8 mouse cellular contexts compared by ENCODE assay signal in genomic region chr13:49147007-49147857, GRCm38 (mm10). TPM values are rescaled to one million over a fixed set of nuclear protein-coding genes. Genes with fewer than 3 reads are reported as not detected.
DNase-seq lines count a peak whose midpoint lies in the region; ATAC-seq and TF ChIP-seq lines count a peak whose summit lies in the region.

No protein-coding gene starts in this region.

- in situ Hi-C loops in Patski (cut with MboI; ENCODE audit: low pct_unique_long_range_greater_than_20kb) = no loop called here

- H3K9me3 ChIP-seq in embryonic facial prominence, embryonic 10.5 days = no peaks in the 10 kb centered on the region
- no peaks in the 10 kb centered on the region for H3K9me3 ChIP-seq in heart, embryonic 13.5 days
- no peaks in the 10 kb centered on the region for H3K9me3 ChIP-seq in stomach, embryonic 14.5 days (ENCODE audit: control insufficient read depth, low read depth, low read length)

- no peaks in the 10 kb centered on the region for H3K36me3 ChIP-seq in embryonic facial prominence, embryonic 10.5 days (replicated peaks)
- H3K36me3 ChIP-seq in heart, embryonic 13.5 days = no peaks in the 10 kb centered on the region
- H3K36me3 ChIP-seq in stomach, embryonic 14.5 days (ENCODE audit: control insufficient read depth, insufficient read depth, low read length) = no peaks in the 10 kb centered on the region

- WGBS in embryonic facial prominence, embryonic 10.5 days = under 1% methylated on average over 98 of the region's 98 CpGs
- WGBS in heart, embryonic 13.5 days = under 1% methylated on average over 79 of the region's 98 CpGs
- under 1% methylated on average over 76 of the region's 98 CpGs for WGBS in stomach, embryonic 14.5 days

- CTCF ChIA-PET in Patski (lab: Charles Lee) = no interaction called here

- H3K4me2 ChIP-seq in heart, embryonic 13.5 days = peak overlapping the region; percentile 99
- H3K4me2 ChIP-seq in stomach, embryonic 14.5 days (replicated peaks; ENCODE audit: low read depth, low read length) = peak overlapping the region; percentile 83

- peaks cover 46% of the 10 kb centered on the region for H3K4me1 ChIP-seq in embryonic facial prominence, embryonic 10.5 days
- peaks cover 39% of the 10 kb centered on the region for H3K4me1 ChIP-seq in heart, embryonic 13.5 days
- H3K4me1 ChIP-seq in stomach, embryonic 14.5 days (ENCODE audit: control insufficient read depth, insufficient read depth, low read length) = peaks cover 11% of the 10 kb centered on the region

- peak; percentile 94 for DNase-seq in heart, adult 11 months
- DNase-seq in heart, postnatal 25 days (ENCODE audit: low spot score) = no peak
- DNase-seq in Patski (ENCODE audit: low read depth, low spot score) = no peak
- peak; percentile 74 for DNase-seq in embryonic facial prominence, embryonic 10.5 days (ENCODE audit: low spot score)
- peak; percentile 21 for DNase-seq in kidney, postnatal 14 days
- DNase-seq in mesoderm, embryonic 11.5 days (ENCODE audit: low read depth, low spot score) = peak; percentile 51

- POLR2A ChIA-PET in Patski (lab: Charles Lee) = no interaction called here

- no peak for TF ChIP-seq CTCF in Patski (IDR thresholded peaks at IDR 0.05)

- peak overlapping the region; percentile 82 for H3K9ac ChIP-seq in heart, embryonic 13.5 days
- peak overlapping the region; percentile 55 for H3K9ac ChIP-seq in stomach, embryonic 14.5 days (replicated peaks; ENCODE audit: low read depth, low read length)

- H3K27ac ChIP-seq in embryonic facial prominence, embryonic 10.5 days (replicated peaks) = peak overlapping the region; percentile 84
- H3K27ac ChIP-seq in heart, embryonic 13.5 days (replicated peaks) = no peak overlapping the region
- no peak overlapping the region for H3K27ac ChIP-seq in stomach, embryonic 14.5 days (ENCODE audit: low read length)

- peak; percentile 19 for ATAC-seq in Patski
- peak; percentile 19; the same call in 1 of the 2 replicates for ATAC-seq in heart, embryonic 13.5 days (ENCODE audit: extremely low read depth, insufficient number of reproducible peaks, low FRiP score, low TSS enrichment)
- ATAC-seq in stomach, embryonic 14.5 days (ENCODE audit: insufficient number of reproducible peaks, insufficient read depth, low FRiP score, low read depth) = peak; percentile 65

- intact Hi-C loops in heart, postnatal 25 days (cut with DNase I) = loop anchor here (5.0 kb wide), 1 partner anchor 60 kb away; no protein-coding TSS in a partner anchor

- H3K4me3 ChIP-seq in embryonic facial prominence, embryonic 10.5 days = peak overlapping the region; percentile 83
- peak overlapping the region; percentile 76 for H3K4me3 ChIP-seq in heart, embryonic 13.5 days
- peak overlapping the region; percentile 60 for H3K4me3 ChIP-seq in stomach, embryonic 14.5 days (ENCODE audit: low read depth, low read length)

- H3K27me3 ChIP-seq in Patski = peaks cover 57% of the 10 kb centered on the region
- H3K27me3 ChIP-seq in embryonic facial prominence, embryonic 10.5 days (replicated peaks; ENCODE audit: low read depth, poor library complexity, severe bottlenecking) = peaks cover 85% of the 10 kb centered on the region
- peaks cover 82% of the 10 kb centered on the region for H3K27me3 ChIP-seq in heart, embryonic 13.5 days (replicated peaks)
- H3K27me3 ChIP-seq in stomach, embryonic 14.5 days (ENCODE audit: control insufficient read depth, insufficient read depth, low read length) = 0 out of 2 replicates have a peak, but pooled peaks cover 3% of the 10 kb centered on the region

RNA-seq across cellular contexts. Expression of gene Wnk2, which starts 0.6 kb away (rescaled TPM):
- 10 to 100 TPM; 71.4 to 78.2 TPM for total RNA-seq in heart, postnatal 25 days (2021)
- polyA plus RNA-seq in Patski (2021) = 1.8 TPM
- 2.7 and 2.8 TPM in 2 replicates for polyA plus RNA-seq in embryonic facial prominence, embryonic 10.5 days (2016; fragmentation: Nextera tagmentation; extraction: Ambion mirVana)
- polyA plus RNA-seq in heart, embryonic 13.5 days (2015; fragmentation: Nextera tagmentation; extraction: Ambion mirVana) = 0.98 and 1.5 TPM in 2 replicates
- polyA plus RNA-seq in stomach, embryonic 14.5 days (2014; fragmentation: Nextera tagmentation; extraction: Ambion mirVana) = 4.2 and 4.4 TPM in 2 replicates

RNA-seq across cellular contexts. Expression of gene Ninj1, which starts 40.1 kb away (rescaled TPM):
- total RNA-seq in heart, postnatal 25 days (2021) = 100 to 1,000 TPM; 101 to 109 TPM
- 106 TPM for polyA plus RNA-seq in Patski (2021)
- polyA plus RNA-seq in embryonic facial prominence, embryonic 10.5 days (2016; fragmentation: Nextera tagmentation; extraction: Ambion mirVana) = 26.6 and 28.0 TPM in 2 replicates
- 61.2 and 65.2 TPM in 2 replicates for polyA plus RNA-seq in heart, embryonic 13.5 days (2015; fragmentation: Nextera tagmentation; extraction: Ambion mirVana)
- polyA plus RNA-seq in stomach, embryonic 14.5 days (2014; fragmentation: Nextera tagmentation; extraction: Ambion mirVana) = 48.8 and 54.5 TPM in 2 replicates

Comparison
In these comparisons a context has a peak if more than half of its experiments do, and no peak if none do; other contexts are left out.
1. DNase-seq: peak in heart, adult 11 months (single experiment), embryonic facial prominence, embryonic 10.5 days (single experiment), kidney, postnatal 14 days (single experiment) and mesoderm, embryonic 11.5 days (single experiment); none in heart, postnatal 25 days (single experiment) and Patski (single experiment).
2. Peak in every context shown above with its lines, with median percentiles within 50 percentile points of each other: ATAC-seq and H3K4me3 ChIP-seq.